Mouse (Mus musculus) kidney, adult 2 months (tissue): ENCODE measurements around the gene Rad9a. TPM values are rescaled to one million over a fixed set of nuclear protein-coding genes. Genes with fewer than 3 reads are reported as not detected.

Experiments used
- DNase-seq: peaks from one replicate; pipeline ENCODE4 v3.0.0; 2021
- H3K27ac ChIP-seq: fragments of 200-500 bp; 2 replicates; pipeline ENCODE4 v1.5.1; 2012; ENCODE audit warnings: low read depth, low read length, control low read depth, inconsistent platforms; ENCODE audit not compliant: insufficient read depth
- H3K27me3 ChIP-seq: fragments of 200-500 bp; replicated peaks from 2 replicates; pipeline ENCODE4 v1.6.1; 2012; ENCODE audit warnings: mild to moderate bottlenecking, moderate library complexity, low read length, inconsistent platforms; ENCODE audit not compliant: control insufficient read depth, insufficient read depth
- H3K36me3 ChIP-seq: fragments of 200-500 bp; 2 replicates; pipeline ENCODE4 v1.6.1; 2012; ENCODE audit warnings: mild to moderate bottlenecking, moderate library complexity, low read length, inconsistent platforms; ENCODE audit not compliant: control insufficient read depth, insufficient read depth
- H3K4me1 ChIP-seq: fragments of 200-500 bp; 2 replicates; pipeline ENCODE4 v1.6.1; 2011; ENCODE audit warnings: low read length; ENCODE audit not compliant: control insufficient read depth, insufficient read depth
- H3K4me3 ChIP-seq: fragments of 200-500 bp; 2 replicates; pipeline ENCODE4 v1.5.1; 2011; ENCODE audit warnings: mild to moderate bottlenecking, low read depth, low read length, control low read depth; ENCODE audit not compliant: insufficient read depth
- CTCF ChIP-seq: fragments of 200-500 bp; conservative IDR thresholded peaks from 2 replicates; pipeline ENCODE4 v1.5.1; 2011; ENCODE audit warnings: low read depth, mild to moderate bottlenecking, control low read depth, low read length, moderate library complexity, mixed read lengths; ENCODE audit not compliant: insufficient read depth, insufficient read length
- POLR2A ChIP-seq: fragments of 200-500 bp; IDR thresholded peaks from one replicate; pipeline ENCODE4 v1.6.1; 2011; ENCODE audit warnings: low read depth, low read length, control low read depth
- WGBS: fragments of 180-500 bp; shearing (Covaris S2); methylation state at CpG from one replicate; pipeline ENCODE4 v1.1.7; 2018; 5-methylcytosine and 5-hydroxymethylcytosine counted together
- polyA plus RNA-seq: library from polyadenylated mRNA; depleted of rRNA; stranded (reverse); fragments of >200 nt; gene quantifications from 2 replicates; pipeline ENCODE4 v1.2.3, GENCODE M21; 2012

Gene Rad9a
- polyA plus RNA-seq, 1 experiment = 19.2 TPM

DNA sequence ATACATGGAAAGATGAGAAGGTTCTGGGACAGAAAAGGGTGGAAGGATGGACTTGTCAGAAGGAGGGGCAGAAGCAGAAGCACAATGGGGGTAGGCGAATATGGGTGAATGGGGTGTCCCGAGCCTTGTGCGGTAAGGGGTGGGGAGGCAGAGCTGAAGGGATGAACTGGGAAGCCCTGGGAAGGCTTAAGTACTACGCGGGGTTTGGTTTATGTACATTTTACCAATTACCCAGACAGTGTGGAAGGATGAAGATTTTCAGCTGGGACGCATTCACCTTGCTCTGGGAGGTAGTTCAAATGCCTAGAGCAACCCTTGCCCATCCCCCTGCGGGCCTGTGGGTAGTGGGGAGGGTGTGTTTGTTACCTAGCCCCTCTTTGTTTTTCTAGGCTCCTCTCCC lies 687 bp upstream of the Rad9a start:
- H3K27ac ChIP-seq = no peak overlapping the region
- H3K36me3 ChIP-seq = no peaks in the 10 kb centered on the region
- no peak for TF ChIP-seq POLR2A
- no peak for TF ChIP-seq CTCF
- peaks cover 14% of the 10 kb centered on the region for H3K4me1 ChIP-seq
- H3K27me3 ChIP-seq = no peaks in the 10 kb centered on the region
- WGBS = 48% methylated on average over 7 of the region's 7 CpGs
- DNase-seq = no peak
- peak overlapping the region; percentile 65; the same call in 1 of the 2 replicates for H3K4me3 ChIP-seq

DNA sequence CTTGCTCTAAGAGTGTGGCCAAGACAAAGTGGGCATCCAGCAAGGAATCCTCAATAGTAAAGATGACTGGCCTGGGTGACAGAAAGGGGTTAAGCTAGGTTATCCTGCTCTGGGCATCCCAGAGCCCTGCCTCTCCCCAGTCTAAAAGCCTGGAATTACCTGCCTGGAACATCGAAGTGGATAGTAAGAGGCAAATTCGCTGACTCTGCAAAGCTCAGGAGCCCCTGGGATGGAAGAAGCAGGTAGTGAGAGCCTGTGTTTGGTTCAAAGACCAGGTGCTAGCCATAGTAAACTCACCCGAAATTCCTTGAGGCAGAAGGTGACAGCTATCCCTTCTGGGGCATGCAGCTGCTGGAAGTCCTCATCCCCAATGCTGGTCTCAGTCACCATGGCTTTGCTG lies 4.3 kb downstream of the Rad9a start:
- TF ChIP-seq CTCF (no peak), POLR2A (no peak)
- H3K27ac ChIP-seq = no peak overlapping the region
- no peak for DNase-seq
- H3K36me3 ChIP-seq = peaks cover 2% of the 10 kb centered on the region; the same call in 1 of the 2 replicates
- WGBS = 63% methylated on average over 3 of the region's 3 CpGs
- peaks cover 21% of the 10 kb centered on the region for H3K4me1 ChIP-seq
- no peak overlapping the region for H3K4me3 ChIP-seq
- no peaks in the 10 kb centered on the region for H3K27me3 ChIP-seq

DNA sequence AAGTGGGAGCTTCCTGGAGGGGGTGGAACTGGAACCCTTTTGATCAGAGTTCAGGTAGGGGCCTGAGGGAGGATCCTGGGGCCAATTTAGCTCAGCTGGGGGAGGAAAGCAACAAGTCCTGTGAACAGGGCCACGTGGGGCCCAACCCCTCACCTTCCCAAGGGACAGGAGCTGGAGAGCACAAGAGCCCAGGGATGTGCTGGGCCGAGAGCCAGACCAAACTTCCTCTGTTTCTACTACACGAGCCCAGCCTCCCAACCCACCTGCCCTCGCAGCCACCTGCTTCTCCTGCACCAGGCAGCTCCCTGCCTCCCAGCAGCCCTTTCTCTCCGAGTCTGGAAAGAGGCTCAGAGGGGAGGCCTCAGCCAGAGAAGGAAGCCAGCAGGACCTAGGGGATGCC lies 4.9 kb downstream of the Rad9a start:
- Histone ChIP-seq H3K27me3 (no peaks in the 10 kb centered on the region), H3K4me3 (no peak overlapping the region), H3K27ac (no peak overlapping the region), H3K36me3 (peaks cover 2% of the 10 kb centered on the region; the same call in 1 of the 2 replicates), H3K4me1 (peaks cover 16% of the 10 kb centered on the region)
- peak; percentile 43 for DNase-seq
- TF ChIP-seq POLR2A = no peak
- no peak for TF ChIP-seq CTCF
- WGBS = 20% methylated on average over 5 of the region's 5 CpGs

DNA sequence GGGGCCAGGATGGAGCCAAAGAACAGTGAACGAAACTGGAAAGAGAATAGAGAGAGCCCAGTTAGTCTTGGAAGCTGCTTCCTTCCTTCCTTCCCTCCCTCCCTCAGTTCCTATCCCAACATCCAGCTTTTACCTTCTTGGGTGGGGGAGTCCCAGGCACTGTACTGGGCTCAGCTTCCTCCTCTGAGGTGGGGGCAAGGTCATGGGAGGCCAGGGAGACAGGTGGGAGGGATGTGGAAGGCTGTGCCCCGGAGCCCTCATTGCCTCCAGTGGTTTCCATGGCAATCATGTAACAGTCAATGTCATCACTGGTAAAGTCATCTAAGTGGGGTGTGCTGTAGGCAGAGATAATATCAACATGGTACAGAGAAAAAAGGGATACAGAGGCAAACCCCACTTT lies 5.4 kb downstream of the Rad9a start:
- no peak for DNase-seq
- H3K27me3 ChIP-seq = no peaks in the 10 kb centered on the region
- no peak overlapping the region for H3K4me3 ChIP-seq
- H3K4me1 ChIP-seq = peaks cover 19% of the 10 kb centered on the region
- H3K27ac ChIP-seq = no peak overlapping the region
- peaks cover 2% of the 10 kb centered on the region; the same call in 1 of the 2 replicates for H3K36me3 ChIP-seq
- TF ChIP-seq POLR2A (no peak), CTCF (no peak)
- WGBS = 53% methylated on average over 2 of the region's 2 CpGs

DNA sequence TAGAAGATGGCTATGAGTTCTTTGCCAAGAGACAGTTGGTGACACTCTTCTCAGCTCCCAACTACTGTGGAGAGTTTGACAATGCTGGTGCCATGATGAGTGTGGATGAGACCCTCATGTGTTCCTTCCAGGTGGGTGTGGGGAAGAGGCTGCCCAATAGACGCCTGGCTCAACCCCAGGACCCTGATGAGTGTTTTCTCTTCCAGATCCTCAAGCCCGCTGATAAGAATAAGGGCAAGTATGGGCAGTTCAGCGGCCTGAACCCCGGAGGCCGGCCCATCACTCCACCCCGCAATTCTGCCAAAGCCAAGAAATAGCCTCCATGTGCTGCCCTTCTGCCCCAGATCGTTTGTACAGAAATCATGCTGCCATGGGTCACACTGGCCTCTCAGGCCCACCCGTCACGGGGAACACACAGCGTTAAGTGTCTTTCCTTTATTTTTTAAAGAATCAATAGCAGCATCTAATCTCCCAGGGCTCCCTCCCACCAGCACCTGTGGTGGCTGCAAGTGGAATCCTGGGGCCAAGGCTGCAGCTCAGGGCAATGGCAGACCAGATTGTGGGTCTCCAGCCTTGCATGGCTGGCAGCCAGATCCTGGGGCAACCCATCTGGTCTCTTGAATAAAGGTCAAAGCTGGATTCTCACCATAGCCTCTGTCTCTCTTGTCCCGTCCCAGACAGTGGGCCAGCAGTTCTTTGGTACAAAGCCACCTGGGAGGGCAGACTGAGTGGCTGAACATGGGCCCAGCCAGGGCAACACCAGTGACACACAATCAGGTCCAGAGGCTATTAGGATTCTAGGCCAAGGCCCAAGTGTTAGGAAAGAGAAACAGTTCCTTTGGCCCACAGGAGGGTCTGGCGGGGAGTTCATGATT lies 6.4 kb downstream of the Rad9a start:
- Histone ChIP-seq H3K4me1 (peaks cover 11% of the 10 kb centered on the region; the same call in 1 of the 2 replicates), H3K4me3 (no peak overlapping the region), H3K27me3 (no peaks in the 10 kb centered on the region), H3K27ac (no peak overlapping the region), H3K36me3 (peaks cover 2% of the 10 kb centered on the region; the same call in 1 of the 2 replicates)
- no peak for TF ChIP-seq CTCF
- TF ChIP-seq POLR2A = no peak
- peak; percentile 42 for DNase-seq
- 76% methylated on average over 12 of the region's 12 CpGs for WGBS

DNA sequence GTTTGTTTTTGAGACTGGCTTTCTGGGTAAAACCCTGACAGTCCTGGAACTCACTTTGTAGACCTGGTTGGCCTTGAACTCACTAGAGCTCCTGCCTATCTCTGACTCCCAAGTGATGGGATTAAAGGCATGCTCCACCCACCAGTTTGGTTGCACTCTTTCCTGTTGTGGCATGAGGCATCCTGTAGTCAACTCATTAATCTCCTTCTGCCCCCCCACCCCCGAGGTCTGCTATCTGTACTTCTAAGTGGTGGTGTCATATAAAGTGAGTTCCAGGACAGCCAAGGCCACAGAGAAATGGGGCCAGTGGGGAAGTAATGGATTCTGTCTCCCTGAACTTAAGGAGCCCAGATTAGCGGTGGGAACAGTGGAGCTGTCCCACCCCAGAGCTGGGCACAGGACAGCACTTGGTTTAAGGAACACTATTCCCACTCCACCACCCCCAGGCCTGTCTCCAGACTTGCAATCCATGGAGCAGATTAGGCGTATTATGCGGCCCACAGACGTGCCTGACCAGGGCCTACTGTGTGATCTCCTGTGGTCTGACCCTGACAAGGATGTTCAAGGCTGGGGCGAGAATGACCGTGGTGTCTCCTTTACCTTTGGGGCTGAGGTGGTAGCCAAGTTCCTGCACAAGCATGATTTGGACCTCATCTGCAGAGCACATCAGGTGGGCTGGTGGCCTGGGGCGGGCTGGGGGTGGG lies 7.3 kb downstream of the Rad9a start:
- WGBS = 85% methylated on average over 8 of the region's 8 CpGs
- Histone ChIP-seq H3K36me3 (peaks cover 2% of the 10 kb centered on the region; the same call in 1 of the 2 replicates), H3K4me1 (peaks cover 11% of the 10 kb centered on the region; the same call in 1 of the 2 replicates), H3K4me3 (no peak overlapping the region), H3K27ac (no peak overlapping the region), H3K27me3 (no peaks in the 10 kb centered on the region)
- TF ChIP-seq CTCF = no peak
- TF ChIP-seq POLR2A = no peak
- DNase-seq = no peak

DNA sequence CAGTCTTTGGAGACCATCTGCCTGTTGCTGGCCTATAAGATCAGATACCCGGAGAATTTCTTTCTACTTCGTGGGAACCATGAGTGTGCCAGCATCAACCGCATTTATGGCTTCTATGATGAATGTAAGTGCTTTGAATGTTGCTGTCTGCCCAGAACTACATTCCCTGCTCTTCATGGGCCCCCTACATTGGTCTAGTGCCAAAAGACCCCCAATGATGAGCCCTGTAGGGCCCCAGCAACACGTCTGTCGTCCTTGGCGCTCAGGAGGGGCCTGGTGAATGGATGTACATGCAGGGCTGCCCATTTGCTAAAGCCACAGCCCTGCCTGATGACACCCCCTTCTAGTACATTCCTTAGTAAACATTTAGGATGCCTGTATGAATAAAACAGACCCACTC lies 8.3 kb downstream of the Rad9a start:
- Histone ChIP-seq H3K4me1 (peaks cover 11% of the 10 kb centered on the region; the same call in 1 of the 2 replicates), H3K27ac (no peak overlapping the region), H3K27me3 (no peaks in the 10 kb centered on the region), H3K4me3 (peak overlapping the region; percentile 99), H3K36me3 (peaks cover 2% of the 10 kb centered on the region; the same call in 1 of the 2 replicates)
- no peak for DNase-seq
- TF ChIP-seq POLR2A = no peak
- TF ChIP-seq CTCF = no peak
- 46% methylated on average over 6 of the region's 6 CpGs for WGBS
